Mouse (Mus musculus) spleen, embryonic (tissue): ENCODE measurements at regions not wholly inside any gene's neighbourhood (a gene's known extent, or its start where the extent isn't known, plus 50 kb on each side); places are given as distances from the start of the nearest gene placed in this dataset.

Source experiments
- CTCF ChIA-PET: fragments of 350-600 bp; sonication (Branson Sonifier 250); formaldehyde crosslinking; loops from one replicate; lab custom pipeline; 2022; lab: Charles Lee

GRCm38 (mm10) chr12:35863141-35863540 is 62.3 kb upstream of the Agr3 start:
- CTCF ChIA-PET: no interaction called here

GRCm38 (mm10) chr12:35853159-35853558 is 72.3 kb upstream of the Agr3 start:
- CTCF ChIA-PET: no interaction called here

- CTCF ChIA-PET: interaction anchor here (0.7 kb wide), 1 partner anchor 47 kb away, joined by 4 read pairs; no protein-coding TSS in a partner anchor
Measured at GRCm38 (mm10) chr12:35846905-35847610, 78.4 kb upstream of the Agr3 start.

GRCm38 (mm10) chr12:35836946-35837345 is 88.5 kb upstream of the Agr3 start:
- CTCF ChIA-PET: no interaction called here

- CTCF ChIA-PET: no interaction called here
Measured at GRCm38 (mm10) chr12:35833285-35833684, 92.1 kb upstream of the Agr3 start.

GRCm38 (mm10) chr12:35831922-35832512 is 93.4 kb upstream of the Agr3 start:
- CTCF ChIA-PET: interaction anchor here (1.6 kb wide), 1 partner anchor 299 kb away, joined by 29 read pairs; no protein-coding TSS in a partner anchor

- CTCF ChIA-PET: interaction anchor here (0.8 to 1.6 kb wide), 2 partner anchors 115 to 298 kb away, joined by 5 to 29 read pairs; no protein-coding TSS in a partner anchor
Measured at GRCm38 (mm10) chr12:35831268-35831667, 94.2 kb upstream of the Agr3 start.

GRCm38 (mm10) chr12:35827797-35828196 is 97.6 kb upstream of the Agr3 start:
- CTCF ChIA-PET: no interaction called here

GRCm38 (mm10) chr12:35826990-35827389 is 98.4 kb upstream of the Agr3 start:
- CTCF ChIA-PET: no interaction called here

- CTCF ChIA-PET: no interaction called here
Measured at GRCm38 (mm10) chr12:35824587-35824987, 100.8 kb upstream of the Agr3 start.

GRCm38 (mm10) chr12:35799261-35799660 is 126.2 kb upstream of the Agr3 start:
- CTCF ChIA-PET: interaction anchor here (0.6 kb wide), 1 partner anchor 48 kb away, joined by 4 read pairs; no protein-coding TSS in a partner anchor

GRCm38 (mm10) chr12:35775396-35775795 is 150.0 kb upstream of the Agr3 start:
- CTCF ChIA-PET: no interaction called here

GRCm38 (mm10) chr12:35770387-35771024 is 154.9 kb upstream of the Agr3 start:
- CTCF ChIA-PET: no interaction called here

- CTCF ChIA-PET: no interaction called here
Measured at GRCm38 (mm10) chr12:35758916-35759315, 166.5 kb upstream of the Agr3 start.

- CTCF ChIA-PET: no interaction called here
Measured at GRCm38 (mm10) chr12:35755159-35755558, 170.3 kb upstream of the Agr3 start.

- CTCF ChIA-PET: no interaction called here
Measured at GRCm38 (mm10) chr12:35747997-35748396, 177.4 kb upstream of the Agr3 start.

- CTCF ChIA-PET: no interaction called here
Measured at GRCm38 (mm10) chr12:35746691-35747299, 178.6 kb upstream of the Agr3 start.

GRCm38 (mm10) chr12:35742729-35743128 is 182.7 kb upstream of the Agr3 start:
- CTCF ChIA-PET: interaction anchor here (0.5 kb wide), 1 partner anchor 65 kb away, joined by 3 read pairs; no protein-coding TSS in a partner anchor

GRCm38 (mm10) chr12:35736427-35736826 is 189.0 kb upstream of the Agr3 start:
- CTCF ChIA-PET: no interaction called here

- CTCF ChIA-PET: no interaction called here
Measured at GRCm38 (mm10) chr12:35735002-35735401, 190.4 kb upstream of the Agr3 start.

GRCm38 (mm10) chr12:35734371-35734770 is 191.0 kb upstream of the Agr3 start:
- CTCF ChIA-PET: no interaction called here

GRCm38 (mm10) chr12:35733580-35733979 is 191.8 kb upstream of the Agr3 start:
- CTCF ChIA-PET: no interaction called here
